Mouse (Mus musculus) leukemia stem cell, adult 10-12 weeks (primary cell): Measurements from ENCODE around the gene Tmem41a. TPM values are rescaled to one million over a fixed set of nuclear protein-coding genes. Genes with fewer than 3 reads are reported as not detected.

Experiments used
- polyA plus RNA-seq: library from polyadenylated mRNA; stranded (reverse); fragments of >175 nt; gene quantifications from 2 replicates; pipeline ENCODE4 v1.2.3, GENCODE M21; 2012; ENCODE audit warnings: low replicate concordance

The Tmem41a gene
- polyA plus RNA-seq, result 4.7 and 8.5 TPM in 2 replicates

GRCm38 (mm10) chr16:21946761-21947715, at the start of gene Tmem41a:
Gene Tmem41a (minus strand): TSS chr16:21947552.

GRCm38 (mm10) chr16:21995304-21995703, 48.0 kb upstream of the Tmem41a start, which contains the start of gene Liph:
Gene Liph (minus strand): TSS chr16:21995663.

Other genes starting within 250 kb of the Tmem41a start
- 0.47 and 2.4 TPM in 2 replicates for gene Ehhadh, start 159.7 kb downstream of the Tmem41a start, polyA plus RNA-seq
- gene Map3k13, start 153.2 kb downstream of the Tmem41a start, polyA plus RNA-seq, result 0.09 and 0.12 TPM in 2 replicates
- 0.19 TPM in 1 of 2 replicates, not detected in the other for gene Liph, start 48.1 kb upstream of the Tmem41a start, polyA plus RNA-seq
- 10.8 and 17.1 TPM in 2 replicates for gene Senp2, start 61.9 kb upstream of the Tmem41a start, polyA plus RNA-seq
- 0.18 and 0.38 TPM in 2 replicates for gene Igf2bp2, start 215.7 kb upstream of the Tmem41a start, polyA plus RNA-seq